Mouse (Mus musculus) CD4-positive helper T cell, adult 2 months (primary cell): Measurements from ENCODE around the gene 6430628N08Rik.

Source experiments
- DNase-seq: peaks from one replicate; pipeline ENCODE4 v3.0.0-alpha.2; 2012; ENCODE audit warnings: low read depth, missing footprints, low spot score

6430628N08Rik gene

DNA sequence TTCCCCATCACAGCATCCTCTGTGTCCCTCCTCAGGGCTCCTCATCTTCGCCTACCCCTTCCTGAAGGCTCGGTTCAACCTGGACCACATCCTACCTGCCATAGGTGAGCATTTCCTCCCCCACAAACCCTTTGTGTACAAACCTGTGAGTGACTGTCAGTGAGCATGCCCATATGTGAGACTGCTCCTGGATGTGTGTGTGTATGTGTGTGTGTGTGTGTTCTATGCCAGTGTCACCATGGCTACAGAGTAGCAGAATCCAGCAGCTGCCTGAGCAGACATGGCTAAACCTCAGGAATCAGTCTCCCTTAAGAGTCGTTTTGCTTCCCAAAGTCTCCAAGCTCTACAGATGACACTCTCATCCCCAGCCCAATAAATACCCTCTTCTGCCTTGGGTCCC, 4.6 kb upstream of the 6430628N08Rik start:
- no peak for DNase-seq

DNA sequence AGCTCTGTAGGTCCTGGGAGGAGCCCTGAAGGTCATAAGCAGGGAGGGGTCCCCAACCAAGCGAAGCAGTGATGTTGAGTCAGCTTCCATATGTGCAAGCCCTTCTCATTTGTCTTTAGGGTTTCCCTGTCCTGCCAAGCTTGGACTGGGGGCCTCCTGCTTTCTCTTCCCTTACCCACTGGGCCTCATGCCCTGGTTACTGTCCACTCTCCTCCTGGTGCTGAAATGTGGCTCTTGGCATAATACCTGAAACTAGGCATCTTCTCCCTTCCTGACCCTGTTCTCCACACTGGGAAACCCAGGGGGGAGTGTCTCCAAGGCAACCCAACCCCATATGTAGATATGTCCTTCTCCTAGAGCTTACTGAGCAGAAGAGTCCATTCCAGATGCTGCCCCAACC, 3.6 kb upstream of the 6430628N08Rik start:
- no peak for DNase-seq

DNA sequence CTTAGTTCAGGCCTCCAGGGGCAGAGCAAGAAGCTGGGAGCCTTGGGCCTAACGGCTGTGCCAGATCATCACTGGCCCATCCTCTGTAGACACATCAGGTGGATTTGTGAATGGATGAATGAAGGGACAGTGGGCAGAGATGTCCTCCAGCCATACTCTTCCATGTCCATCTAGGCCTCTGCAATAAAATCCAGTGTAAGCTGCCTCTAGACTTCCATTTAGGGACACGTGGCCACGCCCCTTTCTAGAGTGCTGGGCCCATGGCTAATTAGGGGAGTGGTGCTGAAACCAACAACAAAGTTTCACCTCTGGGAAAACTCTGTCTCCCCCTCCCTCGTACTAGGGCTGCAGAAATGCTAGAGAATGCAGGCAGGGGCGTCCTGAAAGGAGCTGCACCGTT, 399 bp upstream of the 6430628N08Rik start:
- no peak for DNase-seq

DNA sequence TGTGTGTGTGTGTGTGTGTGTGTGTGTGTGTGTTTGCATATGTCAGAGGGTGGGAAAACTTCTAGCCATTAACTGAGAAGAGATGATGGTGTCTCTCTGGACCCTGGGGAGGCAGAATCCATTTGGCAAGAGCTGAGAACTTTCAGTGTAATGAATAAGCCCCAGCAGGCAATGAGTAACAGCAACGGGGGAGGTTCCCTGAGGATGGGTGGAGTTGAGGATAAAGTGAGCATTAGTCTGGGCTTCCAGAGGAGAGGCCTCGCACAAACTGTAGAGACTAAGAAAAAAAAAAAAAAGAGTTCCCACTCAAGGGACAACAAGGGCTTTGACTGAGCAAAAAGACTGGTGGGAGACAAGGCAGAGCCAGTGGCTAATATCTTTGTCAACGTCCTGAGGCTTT, 3.8 kb downstream of the 6430628N08Rik start:
- no peak for DNase-seq

DNA sequence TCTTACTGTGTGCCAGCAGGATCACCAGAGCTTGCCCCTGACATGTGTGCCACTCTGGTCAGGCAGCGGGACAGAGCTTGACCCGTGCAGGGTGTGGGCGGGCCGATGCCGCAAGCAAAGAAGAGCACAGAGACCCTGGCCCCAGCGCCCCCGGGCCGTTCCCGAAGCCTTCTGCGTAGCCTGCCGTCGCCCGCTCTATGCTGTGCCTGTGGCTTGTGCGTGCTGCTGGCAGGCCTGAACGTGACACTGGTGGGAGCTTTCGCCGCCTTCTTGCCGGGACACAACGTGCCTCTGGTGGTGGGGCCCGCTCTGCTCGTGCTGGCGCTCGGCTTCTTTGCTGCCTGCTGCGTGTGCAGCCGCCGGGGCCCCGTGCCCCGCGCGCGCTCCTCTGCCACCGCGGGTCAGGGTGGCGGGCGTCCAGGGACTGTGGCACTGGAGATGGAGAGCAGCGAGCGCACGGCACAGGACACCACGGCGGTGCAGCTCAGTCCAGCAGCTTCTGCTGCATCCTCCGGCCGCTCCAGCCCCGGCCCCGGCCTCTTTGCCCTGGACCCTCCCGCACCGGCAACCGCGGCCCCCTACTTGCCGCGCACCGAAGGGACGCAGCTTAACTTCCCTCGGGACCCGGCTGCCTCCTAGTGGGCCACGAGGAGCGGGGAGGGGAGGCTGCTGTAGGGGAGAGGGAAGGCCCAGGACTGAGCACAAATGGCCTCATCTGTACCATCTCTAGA, 7.6 kb downstream of the 6430628N08Rik start:
- DNase-seq: no peak

DNA sequence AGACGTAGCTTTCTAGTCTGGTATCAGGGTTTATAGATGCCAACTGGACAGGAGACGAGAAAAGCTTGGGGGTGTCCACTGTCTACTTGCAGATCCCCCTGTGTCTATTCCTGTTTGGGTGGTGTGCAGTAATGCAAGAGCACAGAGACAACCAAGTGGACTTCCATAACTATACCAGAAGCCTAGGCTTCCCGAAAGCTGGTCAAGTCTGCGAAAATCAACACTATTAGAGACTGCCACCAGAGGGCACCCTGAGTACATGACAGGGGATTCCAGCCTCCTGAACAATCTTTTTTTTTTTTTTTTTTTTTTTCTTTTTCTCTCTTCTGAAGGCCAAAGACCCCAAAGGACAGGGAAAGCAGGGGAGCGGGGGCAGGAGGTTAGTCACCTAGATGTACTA, 12.4 kb downstream of the 6430628N08Rik start:
- peak; percentile 65 for DNase-seq

DNA sequence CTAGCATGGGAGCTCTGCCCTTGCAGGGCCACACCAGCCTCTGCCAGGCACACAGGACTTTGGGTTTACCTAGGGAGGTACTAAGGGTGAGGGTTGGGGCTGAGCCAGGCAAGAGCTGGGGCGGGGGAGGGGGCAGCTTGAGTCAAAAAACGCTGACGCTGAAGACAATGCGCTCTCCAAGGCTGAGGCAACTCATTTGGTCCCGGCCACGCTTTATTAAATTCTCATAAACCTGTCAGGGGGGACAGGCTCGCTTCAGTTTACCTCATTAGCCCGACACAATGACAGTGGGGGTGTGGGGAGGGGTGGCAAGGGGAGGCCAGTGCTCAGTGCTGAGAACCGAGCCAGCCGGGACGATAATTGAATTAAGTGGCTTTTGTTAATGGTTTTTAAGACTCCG, 13.9 kb downstream of the 6430628N08Rik start:
- DNase-seq: no peak

DNA sequence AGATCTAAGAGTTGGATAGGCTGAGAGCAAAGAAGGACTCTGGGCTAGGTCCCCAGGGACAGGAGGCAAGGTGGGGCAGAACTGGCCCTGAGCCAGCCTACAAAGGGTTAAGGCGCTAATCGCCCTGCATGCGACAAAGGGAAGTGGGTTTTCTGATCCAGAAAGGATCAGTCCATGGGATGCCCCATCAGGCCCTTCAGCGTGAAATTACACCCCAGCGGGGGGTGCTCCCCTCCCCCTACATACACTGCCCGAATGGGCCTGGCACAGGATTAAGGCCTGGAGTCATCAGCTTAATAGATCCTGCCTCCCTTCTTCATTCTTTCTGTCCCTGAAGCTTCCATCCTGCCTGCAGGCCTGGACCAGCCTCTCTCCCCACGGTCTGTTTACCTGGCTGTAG, 15.2 kb downstream of the 6430628N08Rik start:
- no peak for DNase-seq

DNA sequence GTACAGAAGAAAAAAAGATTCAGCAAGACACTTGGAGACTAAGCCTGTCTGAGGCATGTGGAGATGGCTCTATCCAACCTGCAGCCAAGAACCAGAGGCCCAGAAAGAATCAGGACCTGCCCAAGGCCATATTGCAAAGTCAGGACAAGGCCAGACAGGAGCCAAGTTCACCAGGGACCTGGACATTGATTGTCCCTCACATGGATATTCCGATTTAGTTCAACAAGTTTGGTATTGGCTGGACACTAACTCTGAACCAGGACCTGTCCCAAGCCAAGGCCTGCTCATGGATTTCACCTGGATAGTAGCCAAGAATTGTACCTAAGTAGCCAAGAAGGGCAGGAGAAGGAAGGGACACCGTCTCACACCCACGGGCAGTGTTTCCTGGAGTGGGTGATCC, 16.3 kb downstream of the 6430628N08Rik start:
- no peak for DNase-seq

DNA sequence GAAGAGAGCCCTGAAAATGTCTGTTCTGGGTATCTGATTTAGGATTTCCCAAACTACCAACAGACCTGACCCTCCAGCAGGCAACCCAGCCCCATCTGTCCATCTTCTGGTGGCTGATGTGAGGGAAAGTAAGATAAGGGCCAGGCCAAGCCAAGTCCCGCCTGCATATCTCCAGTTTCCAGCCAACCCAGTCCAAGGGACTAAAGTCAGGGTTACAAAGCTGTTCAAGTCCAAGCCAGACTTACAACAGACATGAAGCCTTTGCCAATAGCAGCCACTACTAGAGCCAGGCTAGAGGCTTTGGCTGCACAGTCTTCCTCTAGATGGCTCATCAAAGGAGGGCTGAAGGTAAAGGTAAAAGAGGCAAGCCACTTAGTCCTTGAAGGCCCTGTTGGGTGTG, 17.5 kb downstream of the 6430628N08Rik start:
- no peak for DNase-seq

DNA sequence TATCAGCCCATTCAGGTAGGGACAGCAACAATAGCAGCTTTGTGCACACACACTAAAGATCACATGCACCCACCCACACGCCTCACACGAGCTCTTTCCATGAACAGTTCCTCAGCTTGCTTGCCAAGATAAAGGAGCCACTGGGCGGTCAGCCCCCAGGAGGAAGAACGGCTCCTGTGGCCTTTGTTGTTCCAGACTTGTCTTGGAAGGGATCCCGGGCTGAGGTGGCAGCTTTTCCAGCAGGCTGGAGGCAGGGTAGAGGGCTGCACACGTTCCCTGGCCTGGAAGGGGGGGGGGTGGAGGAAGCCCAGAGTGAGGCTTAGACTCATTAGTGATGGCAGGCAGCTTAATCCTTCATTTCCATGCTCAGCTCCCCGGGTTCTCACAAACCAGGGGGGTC, 18.2 kb downstream of the 6430628N08Rik start:
- DNase-seq: no peak

DNA sequence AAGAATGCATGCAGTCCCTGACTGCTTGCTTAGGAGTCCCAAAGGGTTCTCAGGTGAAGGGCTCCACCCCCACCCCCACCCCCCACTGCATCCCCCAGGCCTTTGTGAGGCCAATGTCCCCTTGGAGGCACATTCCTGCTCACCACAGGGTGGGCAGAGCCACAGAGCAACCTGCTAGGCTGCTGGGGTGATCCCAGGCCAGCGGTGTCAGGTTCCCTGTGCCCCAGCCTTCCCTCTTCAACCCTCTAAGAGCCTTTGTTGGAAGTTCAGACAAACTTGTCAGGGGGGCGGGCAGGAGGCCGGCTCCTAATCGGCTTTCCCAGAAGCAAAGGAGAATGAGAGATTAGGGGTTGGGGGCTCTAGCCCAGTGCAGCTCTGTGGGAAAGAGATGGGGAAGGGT, 21.1 kb downstream of the 6430628N08Rik start:
- DNase-seq: no peak

DNA sequence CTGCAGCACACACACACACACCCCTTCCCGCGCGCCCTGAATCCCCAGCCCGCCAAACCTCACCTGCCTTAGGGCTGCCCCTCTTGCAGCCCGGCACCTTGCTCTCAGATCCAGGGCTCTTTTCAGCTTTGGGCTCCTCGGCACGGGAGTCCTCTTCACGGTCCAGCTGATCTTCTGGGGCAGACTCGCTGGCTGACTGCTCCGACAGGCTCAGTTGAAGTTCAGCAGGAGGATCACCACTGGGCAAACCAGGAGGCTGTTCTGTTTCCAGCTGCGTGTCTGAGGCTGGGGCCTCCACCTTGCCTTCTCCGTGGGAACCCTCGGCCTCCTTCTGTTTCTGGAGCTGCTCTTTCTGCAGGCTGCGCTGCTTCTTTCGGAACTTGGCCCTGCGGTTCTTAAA, 29.4 kb downstream of the 6430628N08Rik start:
- no peak for DNase-seq

DNA sequence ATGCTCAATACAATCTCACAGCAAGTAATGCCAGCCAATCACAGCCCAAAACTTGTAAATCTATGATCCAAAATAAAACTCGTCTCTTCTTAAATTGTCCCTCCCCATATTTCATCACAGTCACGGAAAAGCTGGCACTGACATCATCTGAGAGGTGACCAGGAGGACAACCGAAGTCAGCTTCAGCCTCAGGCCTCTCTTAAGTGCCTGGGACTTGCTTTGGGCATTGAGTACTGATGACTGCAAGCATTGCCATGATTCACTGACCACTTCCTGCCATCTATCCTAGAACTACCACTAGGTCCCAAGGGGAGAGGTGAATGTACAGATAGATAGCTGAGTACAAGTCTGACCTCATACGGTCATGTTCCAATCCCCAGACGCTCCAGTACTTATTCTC, 32.2 kb downstream of the 6430628N08Rik start:
- no peak for DNase-seq

DNA sequence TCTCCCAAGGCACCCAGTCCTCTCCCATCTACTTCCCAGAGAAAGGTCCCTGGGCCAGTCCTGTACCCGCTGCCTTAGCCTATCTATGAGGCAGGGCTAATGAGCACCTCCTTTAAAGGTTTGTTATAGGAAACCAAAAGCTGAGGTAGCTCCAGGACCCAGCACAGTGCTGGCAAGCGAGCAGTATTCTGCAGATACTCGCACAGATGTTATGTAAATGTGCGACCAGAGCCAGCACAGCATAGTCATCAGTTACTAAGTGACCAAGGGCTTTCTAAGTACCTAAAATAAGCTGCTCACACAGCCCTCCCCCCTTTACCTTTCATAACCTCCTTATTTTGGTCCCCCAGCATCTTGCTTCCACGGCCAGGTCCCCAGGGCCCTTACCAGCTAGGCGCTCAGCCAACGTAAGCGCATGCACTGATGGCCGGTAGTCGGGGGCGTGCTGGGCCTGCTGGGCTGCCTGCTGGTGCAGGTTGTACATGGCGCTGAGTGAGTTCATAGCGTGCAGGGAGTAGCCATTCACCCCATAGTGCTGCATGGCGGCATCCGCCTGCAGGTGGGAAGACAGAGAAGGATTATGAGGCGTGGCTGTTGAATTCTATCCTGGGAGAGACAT, 32.9 kb downstream of the 6430628N08Rik start:
- no peak for DNase-seq

DNA sequence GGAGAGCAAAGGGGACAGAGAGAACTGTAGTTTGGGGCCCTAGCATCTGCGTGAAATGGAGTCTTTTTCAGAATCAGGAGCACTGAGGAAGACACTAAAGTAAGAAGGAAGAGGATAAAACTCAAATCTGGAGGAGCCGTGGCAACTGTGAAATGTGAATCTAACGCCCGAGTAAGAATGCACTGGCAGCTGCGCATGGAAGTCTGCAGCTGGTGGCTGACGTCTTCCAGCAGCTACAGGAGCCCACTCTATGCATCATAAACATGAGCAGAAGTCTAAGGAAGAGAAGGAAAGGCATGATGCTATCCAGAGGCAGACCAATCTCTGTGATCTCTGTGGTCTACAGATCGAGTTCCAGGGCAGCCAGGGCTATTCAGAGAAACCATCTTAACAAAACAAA, 37.2 kb downstream of the 6430628N08Rik start:
- DNase-seq: no peak

DNA sequence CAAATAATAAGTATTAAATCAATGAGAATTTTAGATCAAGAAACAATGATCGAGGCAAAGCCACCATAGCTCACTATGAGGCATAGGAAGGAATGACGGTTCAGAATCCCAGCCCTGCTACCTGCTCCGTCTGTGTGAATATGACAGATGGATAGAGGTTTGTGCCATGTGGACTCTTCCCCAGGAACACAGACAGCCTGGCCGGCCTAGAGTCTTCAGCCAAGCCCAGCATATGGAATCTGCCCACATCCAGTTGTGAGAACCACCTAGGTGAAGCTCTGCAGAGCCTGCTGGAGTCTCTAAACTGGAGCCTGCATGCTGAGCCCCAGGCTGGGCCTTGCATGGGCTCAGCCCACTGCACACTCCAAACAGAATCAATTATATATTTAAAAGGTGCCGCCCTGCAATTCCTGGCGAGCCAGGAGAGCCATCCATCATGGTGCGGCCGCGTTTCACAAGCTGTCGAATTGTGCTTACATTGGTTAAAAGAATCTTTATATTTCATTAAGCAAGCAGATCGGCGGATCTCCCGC, 41.2 kb downstream of the 6430628N08Rik start:
- DNase-seq: no peak

DNA sequence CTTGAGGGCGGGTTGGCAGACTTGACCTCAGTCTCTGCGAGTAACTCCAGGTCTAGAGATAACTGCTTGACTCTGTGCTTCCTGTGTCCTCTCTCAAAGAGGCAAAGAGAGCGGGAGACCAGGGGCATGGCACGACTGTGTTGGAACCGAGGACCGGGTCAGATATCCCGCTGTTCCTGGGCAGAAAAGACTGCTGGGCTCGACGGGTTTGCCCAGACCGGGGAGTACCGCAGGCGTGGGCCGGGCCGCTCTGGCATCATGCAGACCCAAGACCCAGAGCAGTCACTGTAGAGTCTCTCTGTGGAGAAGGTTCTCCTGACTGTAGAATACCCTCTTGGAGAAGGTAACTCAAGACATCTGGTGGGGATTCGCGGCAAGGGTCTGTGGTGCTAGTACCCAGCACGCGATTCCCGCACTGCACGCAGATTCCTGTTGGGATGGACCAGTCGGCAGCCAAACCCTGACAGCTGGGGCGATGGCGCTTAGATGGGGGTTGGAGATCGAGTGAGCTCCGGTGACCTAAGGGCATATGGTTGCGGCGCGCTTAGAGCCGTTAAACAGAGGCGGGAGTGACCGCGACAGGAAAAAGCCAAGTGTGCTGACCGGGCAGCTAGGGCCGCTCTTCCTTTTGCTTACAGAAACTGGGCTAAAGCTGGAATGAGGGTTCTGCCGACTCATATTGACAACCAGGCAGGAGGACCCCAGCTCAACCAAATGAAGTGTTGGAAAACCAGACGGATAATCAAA, 45.5 kb downstream of the 6430628N08Rik start:
- DNase-seq: no peak

DNA sequence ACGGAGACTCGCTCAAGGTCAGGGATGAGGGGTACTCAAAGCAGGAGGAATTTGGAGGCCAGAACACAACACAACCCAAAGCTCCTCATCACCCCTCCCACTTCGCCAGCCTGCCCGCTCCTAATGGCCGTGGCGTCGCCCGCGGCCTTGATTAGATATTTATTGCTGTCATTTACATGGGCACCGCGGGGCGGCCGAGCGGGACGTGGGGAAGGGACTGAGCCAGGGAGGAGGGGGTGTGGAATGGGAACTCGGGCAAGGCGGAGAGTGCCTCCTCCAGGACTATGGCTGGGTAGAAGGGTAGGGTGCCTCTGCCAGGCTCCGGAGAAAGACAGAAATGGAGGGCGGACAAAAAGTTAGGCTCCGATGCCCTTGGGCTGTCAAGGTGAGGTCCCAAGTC, 46.2 kb downstream of the 6430628N08Rik start:
- no peak for DNase-seq

DNA sequence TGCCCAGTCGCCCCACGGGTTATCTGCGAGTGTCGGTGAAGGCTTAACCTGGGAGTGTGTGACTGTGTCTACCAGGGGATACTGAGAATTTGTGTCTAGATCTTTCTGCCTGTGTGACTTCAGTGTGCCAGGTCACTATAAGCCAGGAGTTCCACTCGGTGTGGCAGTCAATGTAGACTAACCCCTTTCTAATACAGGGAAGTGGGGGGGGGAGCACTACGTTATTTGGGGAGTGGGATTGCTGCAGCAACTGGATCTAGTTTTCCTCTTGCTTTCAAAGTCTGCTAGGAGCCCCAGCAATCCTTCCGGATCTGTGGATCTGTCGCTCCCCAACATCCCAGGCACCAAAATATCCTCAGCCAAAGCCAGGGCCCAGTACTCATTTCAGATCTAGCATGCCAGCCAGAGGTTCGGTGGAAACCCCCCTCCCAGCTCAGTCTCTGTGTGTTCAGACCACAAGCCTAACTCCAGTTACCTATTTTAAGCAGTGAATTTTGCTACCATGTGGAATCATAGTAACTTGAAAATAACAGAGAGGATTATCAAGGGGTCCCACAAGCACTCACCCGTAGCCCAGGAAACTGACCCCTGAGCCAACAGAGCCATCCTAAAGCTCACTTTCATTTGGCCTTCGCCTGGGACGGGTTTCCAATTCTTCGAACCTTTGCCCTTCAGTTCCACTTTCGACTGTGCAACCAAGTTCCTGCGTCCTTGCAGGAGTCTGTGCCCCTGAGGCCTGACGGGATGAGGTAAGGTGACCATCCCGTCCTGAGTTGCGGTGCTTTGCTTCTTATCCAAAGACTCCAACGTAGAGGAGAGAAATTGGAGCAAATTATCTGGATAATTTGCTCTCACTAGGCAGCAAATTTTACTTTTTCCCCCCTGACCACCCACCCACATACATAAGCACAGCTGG, 46.9 kb downstream of the 6430628N08Rik start:
- DNase-seq: no peak
